Mouse (Mus musculus) lung, embryonic 16.5 days (tissue): ENCODE results near the gene Whrn. TPM values are rescaled to one million over a fixed set of nuclear protein-coding genes. Genes with fewer than 3 reads are reported as not detected.

Source experiments
- ATAC-seq: fragments of 200-750 bp; cut with Nextera tagmentation; 2 replicates; pipeline ENCODE4 v1.8.0; 2017; ENCODE audit warnings: low read depth, mild to moderate bottlenecking, moderate library complexity
- H3K27ac ChIP-seq: fragments of 300-500 bp; sonication (generic); 2 replicates; pipeline ENCODE4 v1.5.1; 2014; ENCODE audit warnings: mild to moderate bottlenecking, control low read depth, low read length
- H3K27me3 ChIP-seq: fragments of 300-500 bp; sonication (generic); 2 replicates; pipeline ENCODE4 v1.6.1; 2014; ENCODE audit warnings: low read depth, low read length, mixed read lengths; ENCODE audit not compliant: control insufficient read depth, insufficient read depth
- H3K36me3 ChIP-seq: fragments of 300-500 bp; sonication (generic); 2 replicates; pipeline ENCODE4 v1.6.1; 2014; ENCODE audit warnings: low read length; ENCODE audit not compliant: control insufficient read depth, insufficient read depth
- H3K4me1 ChIP-seq: fragments of 300-500 bp; sonication (generic); replicated peaks from 2 replicates; pipeline ENCODE4 v1.6.1; 2014; ENCODE audit warnings: low read length, mixed read lengths; ENCODE audit not compliant: control insufficient read depth, insufficient read depth
- H3K4me2 ChIP-seq: fragments of 300-500 bp; sonication (generic); 2 replicates; pipeline ENCODE4 v1.6.1; 2014; ENCODE audit warnings: low read depth, low read length, control low read depth
- H3K4me3 ChIP-seq: fragments of 300-500 bp; sonication (generic); 2 replicates; pipeline ENCODE4 v1.5.1; 2014; ENCODE audit warnings: mild to moderate bottlenecking, low read length, control low read depth
- H3K9ac ChIP-seq: fragments of 300-500 bp; sonication (generic); 2 replicates; pipeline ENCODE4 v1.6.1; 2014; ENCODE audit warnings: low read length, control low read depth
- H3K9me3 ChIP-seq: fragments of 300-500 bp; sonication (generic); 2 replicates; pipeline ENCODE4 v1.6.1; 2016; ENCODE audit warnings: low read length; ENCODE audit not compliant: control insufficient read depth
- WGBS: fragments of 180-500 bp; shearing (Covaris S2); extraction: QIAGEN DNeasy Blood & Tissue Kit; methylation state at CpG from one replicate; pipeline ENCODE4 v1.1.7; 2014; 5-methylcytosine and 5-hydroxymethylcytosine counted together
- polyA plus RNA-seq: library from polyadenylated mRNA; unstranded; fragments of >200 nt; fragmentation: Nextera tagmentation; extraction: Ambion mirVana; gene quantifications from 2 replicates; pipeline ENCODE4 v1.2.1, GENCODE M21; 2015

Whrn gene
- polyA plus RNA-seq, 1 experiment from 2014 or later = 2.6 TPM

DNA sequence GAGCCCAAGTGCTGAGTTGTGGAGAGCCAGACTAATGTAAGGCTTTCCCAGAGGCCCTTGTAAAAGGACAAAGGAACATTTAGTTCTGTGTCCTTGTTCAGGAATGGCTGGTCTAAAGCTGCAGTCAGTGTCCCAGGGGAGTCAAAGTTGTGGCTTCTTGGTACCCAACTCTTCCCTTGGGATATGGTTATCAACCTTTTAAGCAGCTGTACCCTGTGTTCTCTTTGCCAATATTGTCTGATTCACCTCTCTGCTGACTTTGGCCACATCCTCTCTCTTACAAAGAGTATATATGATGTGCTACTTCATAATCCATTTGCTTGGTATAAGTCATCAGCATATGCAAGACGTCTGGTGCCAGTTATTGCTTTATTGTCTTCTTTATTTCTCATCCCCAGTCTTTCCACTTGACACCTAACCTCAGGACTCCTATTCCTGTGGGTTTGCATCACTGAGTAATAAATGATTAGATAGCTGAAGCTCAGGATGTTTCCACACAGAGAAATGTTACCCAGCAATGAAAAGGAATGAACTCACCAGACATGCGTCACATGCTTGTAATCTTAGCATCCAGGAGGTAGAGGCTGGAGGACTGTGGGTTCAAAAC is 26.1 kb upstream of the Whrn start:
- Histone ChIP-seq H3K4me2 (no peak overlapping the region), H3K27me3 (no peaks in the 10 kb centered on the region), H3K4me3 (no peak overlapping the region), H3K4me1 (no peaks in the 10 kb centered on the region), H3K36me3 (no peaks in the 10 kb centered on the region), H3K27ac (no peak overlapping the region), H3K9me3 (no peaks in the 10 kb centered on the region), H3K9ac (no peak overlapping the region)
- no peak for ATAC-seq
- WGBS = 68% methylated on average over 2 of the region's 2 CpGs

DNA sequence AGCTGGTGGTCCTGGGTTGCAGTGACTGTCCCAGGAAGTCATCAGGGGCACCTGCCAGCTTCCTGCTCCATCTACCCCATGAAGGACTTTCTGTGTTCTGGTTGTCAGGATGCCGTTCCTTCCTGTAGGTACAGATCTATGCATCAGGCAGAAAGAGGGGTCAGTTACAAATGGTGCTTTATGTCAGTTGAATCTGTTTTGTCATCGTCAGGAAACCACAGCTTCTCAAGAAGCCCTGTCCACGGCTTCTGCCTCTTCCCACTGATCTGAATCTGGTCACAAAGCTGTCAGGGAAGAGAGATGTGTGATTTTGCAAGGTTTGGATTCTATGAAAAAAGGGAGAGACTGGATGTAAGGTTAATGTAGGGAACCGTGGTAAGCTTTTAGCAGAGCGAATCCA is 19.2 kb upstream of the Whrn start:
- H3K4me2 ChIP-seq = no peak overlapping the region
- no peak for ATAC-seq
- 67% methylated on average over 5 of the region's 5 CpGs for WGBS
- H3K4me1 ChIP-seq = no peaks in the 10 kb centered on the region
- H3K4me3 ChIP-seq = no peak overlapping the region
- H3K27ac ChIP-seq = no peak overlapping the region
- no peaks in the 10 kb centered on the region for H3K27me3 ChIP-seq
- no peak overlapping the region for H3K9ac ChIP-seq
- no peaks in the 10 kb centered on the region for H3K9me3 ChIP-seq
- no peaks in the 10 kb centered on the region for H3K36me3 ChIP-seq

DNA sequence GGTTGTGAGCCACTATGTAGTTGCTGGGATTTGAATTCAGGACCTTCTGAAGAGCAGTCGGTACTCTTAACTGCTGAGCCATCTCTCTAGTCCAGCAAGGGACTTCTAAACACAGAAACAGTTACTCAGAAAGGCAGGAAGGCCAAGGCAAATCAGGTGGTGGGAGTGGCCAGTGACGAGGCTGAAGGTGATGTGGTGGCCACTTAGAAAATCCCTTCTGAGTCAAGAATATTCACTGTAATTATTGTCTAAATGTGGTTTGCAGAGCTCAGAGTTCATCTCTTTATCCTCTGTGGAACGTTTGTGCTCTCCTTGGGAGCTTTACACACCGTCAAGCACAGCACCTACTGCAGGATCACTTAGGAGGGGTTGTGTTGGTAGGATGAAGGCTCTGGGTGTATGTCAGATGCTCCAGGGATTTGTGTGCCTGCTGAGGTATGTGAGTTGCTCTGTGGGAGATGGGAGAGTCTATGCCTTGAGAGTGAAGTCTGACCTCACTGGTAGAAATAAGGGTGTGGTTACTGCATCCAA is 18.7 kb upstream of the Whrn start:
- Histone ChIP-seq H3K4me1 (no peaks in the 10 kb centered on the region), H3K9ac (no peak overlapping the region), H3K4me2 (no peak overlapping the region), H3K36me3 (no peaks in the 10 kb centered on the region), H3K4me3 (no peak overlapping the region), H3K27ac (no peak overlapping the region), H3K27me3 (no peaks in the 10 kb centered on the region), H3K9me3 (no peaks in the 10 kb centered on the region)
- no peak for ATAC-seq
- WGBS = 54% methylated on average over 4 of the region's 4 CpGs

DNA sequence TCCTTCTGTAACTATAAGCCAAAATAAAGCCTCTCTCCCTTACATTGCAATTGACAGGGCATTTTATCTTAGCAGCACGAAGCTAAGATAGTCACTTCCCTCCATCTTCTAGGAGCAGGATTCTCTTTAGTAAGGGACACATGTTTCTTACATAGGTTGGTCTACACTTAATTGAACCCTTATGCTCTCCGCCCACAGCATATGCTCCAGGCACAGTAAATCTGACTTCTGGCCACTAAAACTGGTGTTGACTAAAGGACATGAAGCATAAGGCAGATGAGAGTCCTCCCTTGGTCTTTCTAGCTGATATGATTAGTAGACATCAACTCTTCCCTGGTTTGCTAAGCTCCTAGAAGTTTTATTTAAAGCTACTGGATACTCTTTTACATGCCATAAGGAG is 17.1 kb upstream of the Whrn start:
- Histone ChIP-seq H3K4me1 (no peaks in the 10 kb centered on the region), H3K36me3 (no peaks in the 10 kb centered on the region), H3K4me2 (no peak overlapping the region), H3K9me3 (no peaks in the 10 kb centered on the region), H3K9ac (no peak overlapping the region), H3K27me3 (no peaks in the 10 kb centered on the region), H3K4me3 (no peak overlapping the region), H3K27ac (no peak overlapping the region)
- WGBS = 85% methylated on average over 2 of the region's 2 CpGs
- no peak for ATAC-seq

DNA sequence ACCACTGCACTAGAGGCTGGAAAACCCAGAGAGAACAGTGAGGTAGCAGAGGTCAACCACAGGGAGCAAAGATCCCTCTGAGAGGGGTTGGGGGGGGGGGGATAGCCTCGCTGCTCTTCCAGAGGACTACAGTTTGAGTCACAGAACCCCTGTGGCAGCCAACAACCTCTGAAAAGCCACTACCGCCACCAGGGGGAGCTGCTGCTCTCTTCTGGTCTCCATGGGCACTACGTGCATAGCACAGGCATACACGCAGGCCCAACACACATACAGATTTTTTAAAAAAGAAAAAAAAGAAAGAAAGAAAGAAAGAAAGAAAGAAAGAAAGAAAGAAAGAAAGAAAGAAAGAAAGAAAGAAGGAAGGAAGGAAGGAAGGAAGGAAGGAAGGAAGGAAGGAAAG is 12.4 kb upstream of the Whrn start:
- H3K4me1 ChIP-seq = no peaks in the 10 kb centered on the region
- no peak; the same call in 1 of the 2 replicates for ATAC-seq
- no peak overlapping the region for H3K27ac ChIP-seq
- no peaks in the 10 kb centered on the region for H3K9me3 ChIP-seq
- no peak overlapping the region for H3K4me2 ChIP-seq
- H3K9ac ChIP-seq = no peak overlapping the region
- no peak overlapping the region for H3K4me3 ChIP-seq
- H3K27me3 ChIP-seq = no peaks in the 10 kb centered on the region
- 13% methylated on average over 4 of the region's 4 CpGs for WGBS
- H3K36me3 ChIP-seq = no peaks in the 10 kb centered on the region

DNA sequence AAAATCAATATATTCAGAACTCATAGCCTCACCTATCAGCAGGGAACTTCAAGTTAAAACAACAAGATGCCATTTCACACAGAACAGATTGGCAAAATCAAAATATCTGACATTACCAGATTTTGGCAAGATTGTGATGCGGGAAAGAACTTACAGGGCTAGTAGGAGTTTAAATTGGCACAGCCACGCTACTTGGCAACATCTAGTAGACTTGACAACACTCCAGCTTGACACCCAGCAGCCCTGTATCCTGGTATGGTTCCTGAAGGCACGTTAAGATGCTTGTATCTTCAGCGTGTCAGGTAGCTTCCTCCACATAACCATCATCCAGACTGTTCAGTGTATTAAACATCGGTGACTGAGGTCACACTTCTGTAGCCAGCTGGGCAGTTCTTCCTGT is 11.7 kb upstream of the Whrn start:
- ATAC-seq = no peak
- Histone ChIP-seq H3K36me3 (no peaks in the 10 kb centered on the region), H3K4me3 (no peak overlapping the region), H3K9me3 (no peaks in the 10 kb centered on the region), H3K4me1 (no peaks in the 10 kb centered on the region), H3K4me2 (no peak overlapping the region), H3K27ac (no peak overlapping the region), H3K27me3 (no peaks in the 10 kb centered on the region), H3K9ac (no peak overlapping the region)
- 67% methylated on average over 5 of the region's 5 CpGs for WGBS

DNA sequence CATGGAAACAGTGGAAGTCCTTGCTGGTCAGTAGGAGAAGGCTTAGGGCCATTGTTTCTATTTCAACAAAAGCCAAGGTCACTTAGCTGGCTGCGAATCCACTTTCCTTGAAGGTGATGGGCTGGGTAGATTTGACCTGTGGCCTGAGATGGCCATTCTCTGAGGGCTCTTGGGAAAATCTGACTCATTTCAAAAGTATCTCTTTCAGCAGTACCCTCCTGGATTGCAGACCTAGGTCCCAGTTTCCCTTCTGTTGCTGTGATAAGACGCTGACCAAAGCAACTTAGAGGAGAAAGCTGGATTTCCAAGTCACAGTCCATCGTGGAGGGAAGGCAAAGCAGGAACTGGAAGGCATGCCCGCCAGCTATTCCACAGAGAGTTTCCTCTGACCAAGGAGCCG is 8.2 kb upstream of the Whrn start:
- 74% methylated on average over 5 of the region's 5 CpGs for WGBS
- H3K9ac ChIP-seq = no peak overlapping the region
- no peak for ATAC-seq
- H3K9me3 ChIP-seq = no peaks in the 10 kb centered on the region
- H3K27ac ChIP-seq = no peak overlapping the region
- no peak overlapping the region for H3K4me2 ChIP-seq
- no peaks in the 10 kb centered on the region for H3K4me1 ChIP-seq
- no peak overlapping the region for H3K4me3 ChIP-seq
- peaks cover 2% of the 10 kb centered on the region; the same call in 1 of the 2 replicates for H3K27me3 ChIP-seq
- H3K36me3 ChIP-seq = no peaks in the 10 kb centered on the region

DNA sequence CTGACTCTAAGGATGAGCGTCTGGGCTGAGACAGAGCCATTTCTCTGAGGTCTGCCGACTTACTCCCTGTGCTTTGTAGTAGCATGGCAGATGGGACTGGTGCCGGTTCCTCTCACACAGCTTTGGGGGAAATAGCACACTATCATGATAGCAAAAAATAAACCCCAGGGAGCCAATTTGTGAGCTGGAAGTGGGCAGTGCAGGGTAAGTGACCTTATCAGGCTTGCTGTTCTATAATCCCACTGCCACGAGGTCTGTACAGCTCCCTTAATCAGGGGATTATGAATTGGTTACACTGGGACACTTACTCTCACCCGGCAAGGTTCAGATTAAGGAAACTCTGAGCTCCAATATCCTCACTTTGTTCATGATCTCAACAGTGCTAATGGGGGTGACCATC is 5.3 kb upstream of the Whrn start:
- Histone ChIP-seq H3K36me3 (no peaks in the 10 kb centered on the region), H3K27ac (no peak overlapping the region), H3K4me1 (peaks cover 4% of the 10 kb centered on the region; the same call in 1 of the 2 replicates), H3K4me2 (no peak overlapping the region), H3K27me3 (peaks cover 8% of the 10 kb centered on the region), H3K9ac (no peak overlapping the region), H3K4me3 (no peak overlapping the region), H3K9me3 (no peaks in the 10 kb centered on the region)
- WGBS = 49% methylated on average over 5 of the region's 5 CpGs
- ATAC-seq = no peak

DNA sequence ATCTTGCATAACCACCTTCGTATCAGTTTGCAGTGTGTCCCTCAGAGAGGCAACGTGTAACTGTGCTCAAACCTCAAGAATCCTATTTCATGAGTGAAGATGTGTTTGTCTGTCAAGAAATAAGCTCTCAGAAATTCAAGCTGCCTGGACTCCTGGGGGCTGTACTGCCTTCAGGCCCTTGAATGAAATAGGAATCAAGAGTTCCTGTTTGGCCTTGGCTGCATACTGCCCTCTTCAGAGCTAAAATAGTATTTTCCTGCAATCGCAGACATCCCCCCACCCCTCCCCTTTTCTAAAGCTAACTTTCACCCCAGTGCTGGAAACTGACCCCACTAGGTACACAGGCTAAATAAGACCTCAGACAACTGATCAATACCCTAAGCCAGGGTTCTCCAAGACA is 2.6 kb upstream of the Whrn start:
- peaks cover 23% of the 10 kb centered on the region for H3K27me3 ChIP-seq
- WGBS = 27% methylated on average over 3 of the region's 3 CpGs
- ATAC-seq = no peak

DNA sequence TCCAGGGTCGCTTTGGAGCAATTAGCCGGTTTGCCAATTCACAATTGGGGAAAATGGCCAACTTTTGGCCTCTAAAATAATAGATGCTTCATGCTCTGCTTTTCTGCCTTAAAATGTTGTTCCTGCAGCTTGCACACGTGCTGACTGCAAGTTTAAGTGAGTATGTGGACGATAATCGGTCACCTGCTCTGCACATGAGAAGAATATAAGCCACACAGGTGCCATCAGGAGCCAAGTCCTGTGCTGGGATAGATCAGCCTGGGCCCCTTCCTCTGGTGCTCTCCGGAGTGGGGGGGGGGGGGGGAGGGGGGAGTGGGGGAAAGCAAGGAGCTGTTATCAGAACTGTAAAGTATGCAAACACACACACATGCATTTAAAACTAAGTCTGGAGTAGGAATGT is 521 bp upstream of the Whrn start:
- no peak overlapping the region for H3K27ac ChIP-seq
- WGBS = 12% methylated on average over 5 of the region's 6 CpGs
- no peak for ATAC-seq

More for the DNA sequence above, 2.6 kb upstream of the Whrn start:
- no peaks in the 10 kb centered on the region for H3K9me3 ChIP-seq
- no peak overlapping the region for H3K4me3 ChIP-seq
- H3K4me2 ChIP-seq = no peak overlapping the region
- H3K36me3 ChIP-seq = no peaks in the 10 kb centered on the region
- no peak overlapping the region for H3K9ac ChIP-seq
- H3K27ac ChIP-seq = no peak overlapping the region
- H3K4me1 ChIP-seq = peaks cover 18% of the 10 kb centered on the region

More for the DNA sequence above, 521 bp upstream of the Whrn start:
- Histone ChIP-seq H3K27me3 (peaks cover 26% of the 10 kb centered on the region), H3K36me3 (no peaks in the 10 kb centered on the region), H3K9me3 (no peaks in the 10 kb centered on the region), H3K4me1 (peaks cover 18% of the 10 kb centered on the region), H3K4me2 (peak overlapping the region; percentile 97), H3K9ac (peak overlapping the region; percentile 70), H3K4me3 (peak overlapping the region; percentile 73)
